Mouse (Mus musculus) gastrocnemius, postnatal 25 days (tissue): Measurements from ENCODE around the gene Osbpl2. TPM values are rescaled to one million over a fixed set of nuclear protein-coding genes. Genes with fewer than 3 reads are reported as not detected.
"Not testable (repeated sequence)": the region's sequence is repeated elsewhere in the genome, so short reads cannot be mapped to it uniquely, and the experiment has no call there.

Experiments
- DNase-seq: peaks from one replicate; pipeline ENCODE4 v3.0.0; 2022
- total RNA-seq, 2 experiments: library from RNA; stranded (reverse); gene quantifications; 1 replicate in 1 of 2; 2 replicates in 1 of 2; pipeline ENCODE4 v1.2.3; 2021

The Osbpl2 gene
- total RNA-seq, 2 experiments from 2014 or later: 15.4 to 16.0 TPM

DNA sequence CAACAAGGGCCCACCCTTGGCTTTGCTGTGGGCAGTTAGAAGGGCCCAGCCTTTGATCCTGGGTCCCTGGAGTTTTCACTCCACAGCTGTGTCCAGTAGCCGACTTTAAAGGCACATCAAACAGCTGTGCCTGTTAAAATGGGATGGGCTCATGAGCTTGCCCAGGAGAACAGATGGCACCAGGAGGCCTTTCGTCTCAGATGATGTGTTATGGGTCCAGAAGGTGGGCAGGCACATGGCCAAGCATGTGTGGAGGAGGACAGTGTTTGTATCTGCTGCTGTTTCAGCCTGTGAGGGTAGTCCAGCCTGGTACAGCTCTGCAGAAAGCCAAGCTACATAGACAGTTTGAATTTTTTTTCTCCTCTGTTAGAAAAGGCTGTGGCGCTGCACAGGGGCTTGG, 35.7 kb downstream of the Osbpl2 start:
- DNase-seq: no peak

DNA sequence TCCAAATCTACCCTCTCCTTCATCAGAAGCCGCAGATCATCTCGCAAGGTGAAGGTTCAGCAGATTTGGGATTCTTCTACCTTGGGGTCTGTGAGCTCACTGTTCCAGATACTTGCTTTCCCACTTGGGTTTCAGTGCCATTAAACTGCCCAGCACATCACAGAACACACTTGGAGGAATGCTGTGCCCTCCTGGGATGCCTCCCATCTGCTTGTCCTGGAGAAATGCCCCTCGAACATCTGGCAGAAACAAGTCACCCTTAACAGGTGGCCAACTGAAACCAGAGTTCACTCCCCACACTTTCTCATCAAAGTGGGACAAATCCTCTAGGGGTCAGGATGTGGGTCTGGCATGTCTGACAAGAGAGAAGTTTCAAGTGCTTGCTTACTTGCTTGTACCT, 39.5 kb downstream of the Osbpl2 start:
- no peak for DNase-seq

DNA sequence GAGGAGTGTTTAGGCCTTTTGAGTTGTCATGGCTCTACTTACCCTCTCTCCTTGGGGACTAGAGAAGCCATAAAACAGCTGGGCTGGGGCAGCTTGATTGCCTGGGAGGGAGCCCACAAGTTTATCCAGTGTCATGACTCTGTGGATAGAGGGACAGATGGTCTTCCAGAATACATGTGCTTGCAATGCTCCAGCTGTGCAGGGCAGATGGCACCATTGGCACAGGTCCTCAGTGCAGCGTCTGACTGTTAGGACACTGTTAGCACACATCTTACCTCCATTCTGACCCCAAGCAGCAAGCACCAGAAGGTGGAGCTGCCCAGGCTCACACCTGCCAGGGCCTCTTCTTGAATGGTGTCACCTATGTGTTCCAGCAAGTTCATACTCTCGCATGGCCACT, 46.7 kb downstream of the Osbpl2 start:
- no peak for DNase-seq

DNA sequence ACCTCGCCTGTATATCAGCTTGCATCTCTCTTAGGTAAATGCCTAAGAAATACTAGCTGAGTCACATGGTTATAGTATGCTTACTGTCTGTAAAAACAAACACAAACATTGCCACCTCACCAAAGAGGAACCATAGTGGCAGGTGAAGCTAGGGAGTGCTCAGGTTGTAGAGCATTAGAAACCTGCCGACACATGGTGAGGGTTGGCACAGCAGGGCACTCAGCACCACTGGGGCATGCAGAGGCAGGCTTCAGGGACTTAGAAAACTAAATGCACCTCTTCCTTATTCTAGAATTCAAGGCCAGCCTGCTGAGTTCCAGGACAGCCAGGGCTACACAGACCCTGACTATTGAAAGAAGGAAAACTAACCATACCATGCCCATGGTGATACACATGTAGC, 47.8 kb downstream of the Osbpl2 start:
- DNase-seq: no peak

DNA sequence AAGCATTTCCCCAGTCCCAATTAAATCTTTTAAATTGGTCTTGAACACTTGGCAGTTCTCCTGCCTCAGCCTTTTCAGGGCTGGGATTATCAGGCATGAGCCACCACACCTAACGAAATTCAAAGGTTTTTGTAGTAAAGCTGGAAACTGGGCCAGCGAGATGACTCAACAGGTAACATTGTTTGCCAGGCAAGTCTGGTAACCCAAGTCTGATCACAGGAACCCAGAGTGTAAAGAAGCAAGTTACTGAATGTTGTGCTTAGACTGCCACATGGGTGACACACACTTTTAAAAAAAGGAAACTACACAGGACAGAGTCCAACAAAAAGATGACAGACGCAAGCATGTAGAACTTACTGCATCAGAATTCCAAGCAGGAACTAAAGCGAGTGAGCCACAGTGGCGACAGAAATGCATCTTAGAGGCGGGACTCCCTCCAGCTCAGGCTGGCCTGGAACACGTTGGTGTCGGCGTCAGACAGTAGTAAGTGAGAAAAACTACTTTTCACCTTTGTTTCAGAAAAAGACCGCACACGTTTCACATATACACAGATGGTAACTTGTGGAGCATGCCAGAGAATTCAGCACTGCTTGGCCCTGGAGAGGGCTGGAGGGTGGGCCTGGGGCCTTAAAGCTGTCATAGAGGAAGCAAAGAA, 51.2 kb downstream of the Osbpl2 start:
- DNase-seq: no peak

DNA sequence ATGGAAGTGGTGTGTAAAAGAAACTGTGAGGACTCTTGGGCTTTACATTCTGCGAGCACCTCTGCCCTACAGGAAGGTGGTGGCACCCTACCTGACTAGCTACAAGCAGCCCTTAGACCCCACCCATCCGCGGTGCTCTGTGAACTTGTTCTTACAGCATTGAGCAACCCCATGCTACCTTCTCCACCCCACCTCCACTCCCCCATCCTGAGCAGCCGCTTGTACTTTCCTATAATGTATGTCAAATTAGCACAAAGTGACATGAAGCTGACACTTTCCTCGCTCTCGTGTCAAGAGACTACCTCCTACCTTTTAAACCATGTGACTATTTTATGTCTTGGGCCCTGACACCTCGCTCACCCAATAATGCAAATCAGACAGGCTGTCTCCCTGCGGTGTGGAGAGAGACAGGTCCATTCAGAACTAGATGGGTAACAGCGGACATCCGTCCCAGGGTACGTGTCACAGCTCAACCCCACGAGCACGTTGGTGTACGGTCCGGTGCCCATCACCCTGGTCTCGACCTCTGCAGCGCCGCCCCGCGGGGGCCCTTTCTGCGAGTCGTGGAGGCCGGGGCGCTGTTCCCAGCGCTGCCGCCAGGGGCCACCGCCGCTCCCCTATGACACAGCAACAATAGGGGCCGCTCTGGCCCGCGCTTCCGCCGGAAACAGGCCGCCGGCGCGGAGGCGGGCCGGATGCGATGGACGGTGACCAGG, 51.9 kb downstream of the Osbpl2 start, which contains the start of gene Adrm1:
Adrm1 (plus strand) TSS at position 680 of the 716 bp plus-strand sequence.
- peak; percentile 98 for DNase-seq

DNA sequence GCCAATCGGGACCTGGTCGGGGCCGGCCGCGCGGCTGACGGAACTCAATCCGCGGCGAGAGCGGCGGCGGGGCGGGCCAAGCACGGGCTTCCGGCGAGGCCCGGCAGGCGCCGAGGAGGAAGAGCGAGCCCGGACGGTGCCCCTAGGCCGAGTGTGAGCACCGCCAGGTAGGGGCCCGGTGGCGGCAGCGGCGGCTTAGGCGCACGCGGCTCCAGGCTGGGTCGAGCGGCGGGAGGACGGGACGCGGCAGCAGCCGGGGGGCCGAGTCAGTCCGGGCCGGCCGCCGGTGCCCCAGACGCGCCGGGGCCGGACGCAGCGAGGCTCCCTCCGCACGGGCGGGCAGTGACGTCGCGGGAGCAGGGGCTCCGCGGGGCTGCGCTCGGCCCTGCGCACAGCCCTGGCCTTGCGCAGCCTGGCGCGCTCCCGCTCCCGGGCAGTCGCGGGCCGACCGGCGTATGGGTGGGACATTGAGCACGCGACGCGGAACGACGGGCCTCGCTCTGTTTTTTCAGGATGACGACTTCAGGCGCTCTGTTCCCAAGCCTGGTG, 52.5 kb downstream of the Osbpl2 start:
- DNase-seq: no peak

DNA sequence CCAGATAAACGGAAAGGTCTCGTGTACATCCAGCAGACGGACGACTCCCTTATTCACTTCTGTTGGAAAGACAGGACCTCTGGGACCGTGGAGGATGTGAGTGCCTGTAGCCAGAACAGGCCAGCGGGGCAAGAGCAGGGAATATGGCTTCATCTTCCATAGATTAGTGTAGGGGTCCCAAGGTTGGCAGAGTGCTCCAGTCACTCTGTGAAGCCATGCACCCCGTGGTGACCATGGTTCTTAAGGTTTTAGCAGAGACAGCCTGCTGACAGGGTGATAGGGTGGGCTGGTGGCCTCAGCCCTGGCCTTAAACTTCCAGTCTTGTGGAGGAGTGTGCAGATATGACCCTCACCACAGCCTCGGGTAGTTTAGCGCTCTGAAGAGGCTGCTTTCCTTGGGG, 53.0 kb downstream of the Osbpl2 start:
- DNase-seq: no peak

DNA sequence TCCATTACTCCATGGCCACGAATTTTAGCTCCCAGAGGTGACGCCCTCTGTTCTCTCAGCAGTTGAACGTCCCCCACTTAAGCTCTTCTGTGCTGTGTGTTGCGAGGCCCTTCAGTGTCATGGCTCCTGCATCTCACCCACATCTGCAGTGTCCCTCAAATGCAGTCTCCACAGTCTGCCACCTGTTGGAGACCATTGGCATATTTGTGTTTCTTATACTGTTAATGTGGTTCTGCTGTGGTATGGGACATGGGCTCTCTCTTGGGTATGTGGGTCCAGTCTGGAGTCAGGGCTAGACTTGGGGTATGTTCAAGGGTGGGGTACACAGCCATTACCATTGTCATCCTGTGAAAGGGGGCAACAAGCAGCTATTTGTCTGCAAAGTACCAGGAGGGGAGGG, 54.1 kb downstream of the Osbpl2 start:
- DNase-seq: no peak

DNA sequence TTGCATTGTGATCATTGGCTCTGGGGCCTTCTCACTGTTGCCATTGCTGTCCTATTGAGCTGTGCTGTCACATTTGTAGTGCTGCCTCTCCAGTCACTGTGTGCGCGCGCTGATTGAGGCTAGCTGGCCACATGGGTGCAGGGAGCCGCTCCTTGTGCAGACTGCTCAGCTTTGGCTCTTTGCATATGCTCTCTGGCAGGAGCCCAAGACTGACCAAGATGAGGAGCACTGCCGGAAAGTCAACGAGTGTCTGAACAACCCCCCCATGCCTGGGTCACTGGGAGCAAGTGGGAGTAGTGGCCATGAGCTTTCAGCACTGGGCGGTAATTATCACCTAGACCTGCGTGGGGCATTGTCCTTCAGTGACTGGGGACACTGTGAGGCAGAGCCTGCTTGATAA, 54.6 kb downstream of the Osbpl2 start:
- not testable (repeated sequence) for DNase-seq

DNA sequence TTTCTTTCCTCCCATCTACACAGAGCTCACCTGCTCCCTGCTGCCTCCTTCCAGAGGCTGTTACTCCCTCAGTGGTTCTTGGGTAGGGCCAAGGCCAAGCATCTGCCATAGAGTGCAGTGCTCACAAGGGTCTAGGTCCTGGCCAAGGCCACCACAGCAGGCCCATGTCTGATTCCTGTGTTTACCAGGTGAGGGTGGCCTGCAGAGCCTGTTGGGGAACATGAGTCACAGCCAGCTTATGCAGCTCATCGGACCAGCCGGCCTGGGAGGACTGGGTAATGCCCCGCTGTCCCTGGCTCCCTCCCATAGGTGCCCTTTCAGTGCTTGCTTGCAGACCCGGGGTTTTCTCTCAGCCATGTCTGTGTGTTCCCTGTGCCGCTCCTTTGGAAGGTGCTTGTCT, 55.0 kb downstream of the Osbpl2 start:
- no peak for DNase-seq

DNA sequence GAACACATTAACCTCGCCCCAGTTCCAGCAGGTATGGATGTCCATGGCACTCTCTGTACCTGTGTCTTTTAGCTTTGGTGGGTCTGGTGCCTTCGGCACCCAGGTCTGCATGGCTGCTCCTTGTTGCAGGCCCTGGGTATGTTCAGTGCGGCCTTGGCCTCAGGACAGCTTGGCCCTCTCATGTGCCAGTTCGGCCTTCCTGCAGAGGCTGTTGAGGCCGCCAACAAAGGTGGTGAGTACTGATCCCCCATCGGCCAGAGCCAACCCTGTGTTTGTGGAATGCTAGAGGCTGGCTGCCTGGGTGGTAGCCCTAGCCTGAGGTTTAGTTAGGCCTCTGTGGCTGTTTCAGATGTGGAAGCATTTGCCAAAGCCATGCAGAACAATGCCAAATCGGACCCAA, 56.6 kb downstream of the Osbpl2 start:
- no peak for DNase-seq

DNA sequence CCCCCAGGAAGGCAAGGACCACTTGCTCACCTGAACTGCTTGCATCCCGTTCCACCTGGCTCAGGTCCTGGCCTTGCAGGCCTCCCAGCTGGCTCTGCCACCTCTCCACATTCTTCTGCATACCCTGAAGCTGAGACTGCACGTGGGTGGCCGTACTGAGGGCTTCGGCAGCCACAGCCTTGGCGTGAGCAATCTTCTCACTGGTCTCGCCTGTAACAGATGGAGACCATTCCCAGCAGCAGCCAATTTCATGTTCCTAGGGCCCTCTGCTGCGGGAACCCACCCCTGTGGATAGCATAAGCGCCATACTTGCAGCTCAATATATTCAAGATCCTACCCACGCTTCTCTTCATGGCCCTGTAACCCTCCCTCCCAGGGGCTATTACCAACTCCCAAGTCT, 62.4 kb downstream of the Osbpl2 start:
- DNase-seq: no peak

DNA sequence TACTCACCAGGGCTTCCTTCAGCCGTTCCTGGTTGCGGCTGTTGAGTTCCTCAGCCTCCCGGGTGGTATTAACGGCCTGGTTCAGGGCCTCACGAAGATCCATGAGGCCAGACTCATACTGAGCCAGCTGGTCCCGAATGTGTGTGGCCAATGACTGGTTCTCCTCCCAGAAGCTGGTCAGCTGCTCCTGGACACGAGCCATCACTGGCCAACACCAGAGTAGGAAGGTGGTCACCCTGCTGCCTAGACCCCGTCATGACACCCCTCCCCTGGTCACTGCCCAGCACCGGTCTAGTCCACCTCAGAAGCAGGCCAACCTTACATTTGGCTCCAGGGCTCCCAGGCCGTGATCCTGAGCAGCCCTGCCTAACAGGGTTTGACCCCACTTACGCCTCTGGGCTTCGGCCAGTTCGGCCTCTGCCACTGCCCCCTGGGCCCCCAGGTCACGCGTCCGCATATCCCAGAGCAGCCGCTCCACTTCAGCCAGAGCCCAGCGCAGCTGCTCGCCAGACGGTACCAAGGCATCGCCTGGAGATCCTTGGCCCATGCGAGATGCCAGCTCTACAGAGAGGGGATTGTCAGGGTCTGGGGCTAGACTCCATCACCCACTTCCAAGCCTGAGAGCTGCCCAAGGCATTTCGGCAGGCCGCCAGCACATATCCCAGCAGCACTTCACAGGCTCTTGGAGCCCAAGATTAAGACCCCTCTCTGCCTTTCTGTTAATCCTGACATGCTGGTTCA, 65.1 kb downstream of the Osbpl2 start:
- DNase-seq: no peak

DNA sequence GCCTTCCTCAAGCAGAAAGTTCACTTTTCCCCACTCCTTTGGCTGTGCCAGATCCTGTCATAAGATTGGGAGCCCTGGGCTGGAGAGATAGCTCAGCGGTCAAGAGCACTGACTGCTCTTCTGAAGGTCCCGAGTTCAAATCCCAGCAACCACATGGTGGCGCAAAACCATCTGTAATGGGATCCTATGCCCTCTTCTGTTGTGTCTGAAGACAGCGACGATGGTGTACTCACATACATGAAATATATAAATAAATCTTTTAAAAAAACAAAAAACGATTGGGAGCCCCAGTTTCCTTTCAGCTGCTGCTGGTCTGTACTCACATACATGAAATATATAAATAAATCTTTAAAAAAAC, 65.6 kb downstream of the Osbpl2 start:
- no peak for DNase-seq

DNA sequence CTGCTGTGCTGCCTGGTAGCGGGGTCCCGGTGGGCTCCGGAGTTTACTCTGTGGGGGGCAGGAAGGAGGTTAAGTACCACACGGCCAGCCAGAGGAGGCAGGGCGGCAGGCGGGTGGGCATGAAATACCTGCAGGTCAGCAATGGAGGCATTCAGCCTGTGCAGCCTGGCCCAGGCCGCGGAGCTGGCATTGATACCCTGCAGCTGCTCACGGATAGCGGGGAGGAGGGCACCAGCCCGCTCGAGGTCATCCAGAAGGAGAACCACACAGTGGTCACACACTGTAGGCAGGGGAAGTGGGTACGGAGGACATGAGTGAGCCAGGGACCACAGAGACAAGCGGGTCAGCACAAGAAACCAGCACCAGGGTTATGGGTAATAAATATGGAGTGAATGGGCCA, 66.6 kb downstream of the Osbpl2 start:
- DNase-seq: peak; percentile 71

DNA sequence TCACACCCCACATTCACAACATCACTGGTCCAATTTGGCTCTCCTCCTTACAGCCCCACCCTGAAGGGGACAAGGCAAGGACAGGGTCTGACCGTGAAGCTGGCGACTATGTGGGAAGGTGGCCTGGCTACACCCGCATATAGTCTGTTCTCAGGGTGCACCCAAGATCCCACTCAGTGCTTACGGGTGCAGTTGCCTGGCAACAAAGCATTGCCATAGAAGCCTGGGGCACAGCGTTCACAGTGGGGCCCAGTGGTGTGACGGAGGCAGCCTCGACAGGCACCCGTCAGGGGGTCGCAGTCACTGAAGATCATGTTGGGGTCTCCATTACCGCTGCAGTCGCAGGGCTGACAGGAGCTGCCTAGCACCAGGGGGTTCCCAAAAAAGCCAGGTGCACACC, 68.3 kb downstream of the Osbpl2 start:
- DNase-seq: no peak

DNA sequence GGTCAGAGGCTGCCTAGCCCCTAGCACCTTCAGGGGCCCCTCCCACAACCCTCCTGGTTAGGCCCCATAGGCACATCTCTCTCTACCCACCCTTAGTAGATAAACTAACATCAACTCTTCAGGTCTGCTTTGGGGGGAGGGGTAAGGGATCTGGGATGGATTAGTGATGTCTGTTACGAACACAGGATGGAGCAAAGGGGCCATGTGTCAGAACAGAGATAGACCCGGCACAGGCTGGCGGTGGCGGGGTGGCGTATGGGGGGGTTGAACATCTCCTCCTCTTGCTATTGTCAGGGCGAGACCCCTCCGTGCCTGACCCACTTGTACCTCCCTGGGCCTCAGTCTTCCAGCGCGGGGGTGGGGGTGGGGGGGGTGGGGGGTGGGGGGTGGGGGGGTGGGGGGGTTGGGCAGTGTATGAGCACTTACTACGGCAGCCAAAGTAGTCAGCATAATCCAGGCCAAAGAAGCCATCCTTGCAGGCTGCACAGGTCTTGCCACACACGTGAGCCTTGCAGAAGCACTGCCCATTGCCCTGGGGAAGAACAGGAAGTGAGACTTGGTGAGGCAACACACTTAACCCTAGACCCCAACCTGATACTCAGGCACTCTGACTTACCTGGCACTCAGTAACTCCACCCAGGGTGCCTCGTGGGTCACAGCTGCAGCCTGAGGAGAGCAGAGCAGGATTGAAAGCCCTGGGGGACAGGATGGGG, 77.7 kb downstream of the Osbpl2 start:
- DNase-seq: no peak

DNA sequence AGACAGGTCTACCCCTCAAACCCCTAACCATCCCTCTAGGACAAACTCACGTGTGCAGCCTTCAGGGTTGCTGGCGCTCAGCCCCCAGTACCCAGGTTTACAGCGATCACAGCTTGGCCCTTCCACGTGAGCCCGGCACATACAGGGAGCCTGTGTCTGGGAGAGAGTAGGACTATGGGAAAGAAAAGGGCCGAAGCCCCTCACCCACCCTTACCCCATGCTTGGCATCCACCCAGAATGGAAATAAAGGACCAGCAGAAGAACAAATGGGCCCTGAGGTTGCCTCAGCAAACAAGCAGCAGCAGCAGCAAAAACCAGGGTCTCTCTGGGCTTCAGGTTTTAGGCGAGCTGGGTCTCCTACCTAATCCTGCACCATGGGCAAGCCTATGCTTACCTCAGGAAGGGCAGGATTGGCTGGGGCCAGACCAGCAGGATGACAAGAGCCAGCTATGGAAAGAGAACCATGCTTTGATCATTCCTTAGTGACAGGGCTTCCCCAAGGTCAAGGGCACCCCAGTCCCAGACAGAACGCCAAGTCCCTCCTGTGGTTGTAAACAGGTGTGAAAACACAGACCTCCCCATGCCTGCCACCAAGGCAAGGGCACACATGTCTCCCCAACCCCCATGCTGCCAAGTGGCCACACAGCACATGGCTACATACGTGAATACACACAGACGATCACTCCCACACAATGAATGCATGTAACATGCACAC, 78.4 kb downstream of the Osbpl2 start:
- no peak for DNase-seq

DNA sequence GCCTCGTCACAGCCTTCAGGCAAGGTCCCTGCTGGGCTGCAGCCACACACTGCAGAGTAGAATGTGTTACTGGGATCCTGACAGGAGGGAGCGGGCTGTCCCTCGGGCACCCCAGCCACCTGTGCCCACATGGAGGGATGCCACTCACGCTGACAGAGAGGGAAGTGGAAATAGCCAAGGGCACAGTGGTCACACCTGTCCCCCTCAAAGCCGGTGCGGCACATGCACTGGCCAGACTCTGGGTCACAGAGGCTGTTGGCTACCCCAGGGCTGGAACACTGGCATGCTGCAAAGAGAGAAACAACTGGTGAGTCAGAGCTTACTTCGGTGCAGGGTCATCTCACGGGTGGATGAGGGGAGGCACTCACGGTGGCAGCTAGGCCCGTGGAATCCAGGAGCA, 79.7 kb downstream of the Osbpl2 start:
- peak; percentile 46 for DNase-seq

DNA sequence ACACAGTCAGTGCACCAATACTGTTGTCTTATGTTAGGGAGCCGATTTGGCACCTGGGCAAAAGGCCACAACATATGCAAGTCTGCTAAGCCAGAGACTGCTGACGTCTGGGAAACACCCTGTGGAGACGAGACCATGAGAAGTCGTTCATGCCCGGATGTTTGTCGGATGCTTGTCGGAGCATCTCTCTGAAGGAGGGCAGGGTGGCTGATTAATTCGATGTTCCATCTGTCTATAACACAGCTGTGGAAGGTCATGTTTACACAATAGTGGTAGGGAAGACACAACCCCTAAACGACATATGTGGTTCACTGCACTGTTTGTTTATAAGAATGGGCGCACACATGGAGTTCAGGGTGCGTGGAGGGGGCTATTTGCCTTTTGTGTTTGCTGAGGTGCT, 81.6 kb downstream of the Osbpl2 start:
- no peak for DNase-seq

DNA sequence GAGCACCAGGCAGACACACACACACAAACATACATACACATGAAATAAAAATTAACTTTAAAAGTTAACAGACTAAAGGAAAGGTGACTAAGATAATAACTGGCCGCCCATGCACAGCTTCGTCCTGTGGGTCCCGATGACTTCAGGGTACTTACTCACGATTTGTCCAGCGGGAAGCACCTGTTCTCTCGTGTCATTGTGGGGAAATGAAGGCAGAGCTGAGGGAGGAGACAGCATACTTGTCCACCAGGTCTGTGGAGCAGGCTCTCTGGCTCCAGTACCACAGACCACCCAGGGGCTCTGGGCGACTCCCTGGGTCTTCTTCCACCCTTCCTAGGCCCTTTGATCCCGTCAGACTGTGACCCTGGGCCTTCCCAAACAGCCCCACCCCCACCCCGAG, 82.2 kb downstream of the Osbpl2 start:
- DNase-seq: no peak
